Mouse (Mus musculus): ENCODE measurements around the gene Hmgcs1. TPM values are rescaled to one million over a fixed set of nuclear protein-coding genes. Genes with fewer than 3 reads are reported as not detected.

The Hmgcs1 gene
- total RNA-seq, 1 experiment, result 58.6 TPM

- no peaks in the 10 kb centered on the region; a peak in 1 of 4 replicates for H3K4me1 ChIP-seq (ENCODE audit: control insufficient read depth in 2 of 2, insufficient read depth in 2 of 2, low read length in 2 of 2, poor library complexity in 1 of 2)
- H3K9ac ChIP-seq (ENCODE audit: insufficient read depth, low read depth, low read length, poor library complexity, severe bottlenecking), result no peak overlapping the region
- no peaks in the 10 kb centered on the region for H3K9me3 ChIP-seq (ENCODE audit: control insufficient read depth, insufficient read depth, low read depth, low read length)
- peak overlapping the region in 1 of 2 experiments; percentile 32; a peak in 1 of 4 replicates for H3K4me3 ChIP-seq (ENCODE audit: insufficient read depth in 1 of 2, low read depth in 1 of 2, low read length in 2 of 2, poor library complexity in 1 of 2, severe bottlenecking in 1 of 2)
- H3K27ac ChIP-seq (ENCODE audit: insufficient read depth, low read depth, low read length, poor library complexity, severe bottlenecking), result no peak overlapping the region
- H3K36me3 ChIP-seq (ENCODE audit: control insufficient read depth, insufficient read depth, low read length, poor library complexity, severe bottlenecking), result no peaks in the 10 kb centered on the region
- no peak for TF ChIP-seq ZC3H11A (IDR thresholded peaks at IDR 0.05; ENCODE audit: borderline replicate concordance, low read depth, low read length)
- TF ChIP-seq ZNF384 (IDR thresholded peaks at IDR 0.05; ENCODE audit: low read depth, low read length), result no peak
- no peak for TF ChIP-seq MAFK (IDR thresholded peaks at IDR 0.05; ENCODE audit: insufficient read depth, low read depth, low read length)
- no peak for TF ChIP-seq CHD2 (IDR thresholded peaks at IDR 0.05; ENCODE audit: low read depth, low read length)
- no peak for TF ChIP-seq HCFC1 (IDR thresholded peaks at IDR 0.05; ENCODE audit: borderline replicate concordance, insufficient read depth, low read length)
- DNase-seq (ENCODE audit: low read depth, low spot score), result no peak
- in situ Hi-C loops (cut with MboI; ENCODE audit: low sequenced_read_pairs in 2 of 2, unreplicated experiment in 2 of 2), result no loop called here
Measured at GRCm38 (mm10) chr13:119727608-119728387, 37.6 kb downstream of the Hmgcs1 start.

- no peak overlapping the region for H3K4me3 ChIP-seq (ENCODE audit: insufficient read depth in 1 of 2, low read depth in 1 of 2, low read length in 2 of 2, poor library complexity in 1 of 2, severe bottlenecking in 1 of 2)
- TF ChIP-seq ZNF384 (IDR thresholded peaks at IDR 0.05; ENCODE audit: low read depth, low read length) (no peak), HCFC1 (IDR thresholded peaks at IDR 0.05; ENCODE audit: borderline replicate concordance, insufficient read depth, low read length) (no peak), ZC3H11A (IDR thresholded peaks at IDR 0.05; ENCODE audit: borderline replicate concordance, low read depth, low read length) (no peak), CHD2 (IDR thresholded peaks at IDR 0.05; ENCODE audit: low read depth, low read length) (no peak), MAFK (IDR thresholded peaks at IDR 0.05; ENCODE audit: insufficient read depth, low read depth, low read length) (no peak)
- H3K27ac ChIP-seq (ENCODE audit: insufficient read depth, low read depth, low read length, poor library complexity, severe bottlenecking), result no peak overlapping the region
- H3K9me3 ChIP-seq (ENCODE audit: control insufficient read depth, insufficient read depth, low read depth, low read length), result no peaks in the 10 kb centered on the region
- H3K9ac ChIP-seq (ENCODE audit: insufficient read depth, low read depth, low read length, poor library complexity, severe bottlenecking), result no peak overlapping the region
- in situ Hi-C loops (cut with MboI; ENCODE audit: low sequenced_read_pairs in 2 of 2, unreplicated experiment in 2 of 2), result no loop called here
- H3K4me1 ChIP-seq (ENCODE audit: control insufficient read depth in 2 of 2, insufficient read depth in 2 of 2, low read length in 2 of 2, poor library complexity in 1 of 2), result no peaks in the 10 kb centered on the region; a peak in 1 of 4 replicates
- no peak for DNase-seq (ENCODE audit: low read depth, low spot score)
- H3K36me3 ChIP-seq (ENCODE audit: control insufficient read depth, insufficient read depth, low read length, poor library complexity, severe bottlenecking), result no peaks in the 10 kb centered on the region
Measured at GRCm38 (mm10) chr13:119729406-119729805, 39.2 kb downstream of the Hmgcs1 start.

- Histone ChIP-seq H3K27ac (ENCODE audit: insufficient read depth, low read depth, low read length, poor library complexity, severe bottlenecking) (no peak overlapping the region), H3K9me3 (ENCODE audit: control insufficient read depth, insufficient read depth, low read depth, low read length) (no peaks in the 10 kb centered on the region), H3K36me3 (ENCODE audit: control insufficient read depth, insufficient read depth, low read length, poor library complexity, severe bottlenecking) (no peaks in the 10 kb centered on the region), H3K4me3 (ENCODE audit: insufficient read depth in 1 of 2, low read depth in 1 of 2, low read length in 2 of 2, poor library complexity in 1 of 2, severe bottlenecking in 1 of 2) (no peak overlapping the region), H3K4me1 (ENCODE audit: control insufficient read depth in 2 of 2, insufficient read depth in 2 of 2, low read length in 2 of 2, poor library complexity in 1 of 2) (no peaks in the 10 kb centered on the region; a peak in 1 of 4 replicates), H3K9ac (ENCODE audit: insufficient read depth, low read depth, low read length, poor library complexity, severe bottlenecking) (no peak overlapping the region)
- in situ Hi-C loops (cut with MboI; ENCODE audit: low sequenced_read_pairs in 2 of 2, unreplicated experiment in 2 of 2), result no loop called here
- TF ChIP-seq MAFK (IDR thresholded peaks at IDR 0.05; ENCODE audit: insufficient read depth, low read depth, low read length), result no peak
- TF ChIP-seq CHD2 (IDR thresholded peaks at IDR 0.05; ENCODE audit: low read depth, low read length), result no peak
- TF ChIP-seq HCFC1 (IDR thresholded peaks at IDR 0.05; ENCODE audit: borderline replicate concordance, insufficient read depth, low read length), result no peak
- TF ChIP-seq ZC3H11A (IDR thresholded peaks at IDR 0.05; ENCODE audit: borderline replicate concordance, low read depth, low read length), result no peak
- TF ChIP-seq ZNF384 (IDR thresholded peaks at IDR 0.05; ENCODE audit: low read depth, low read length), result no peak
- no peak for DNase-seq (ENCODE audit: low read depth, low spot score)
Measured at GRCm38 (mm10) chr13:119731448-119731847, 41.3 kb downstream of the Hmgcs1 start.

- no peak for DNase-seq (ENCODE audit: low read depth, low spot score)
- no peak overlapping the region for H3K9ac ChIP-seq (ENCODE audit: insufficient read depth, low read depth, low read length, poor library complexity, severe bottlenecking)
- peak overlapping the region in 1 of 2 experiments; percentile 47; a peak in 2 of 4 replicates for H3K4me3 ChIP-seq (ENCODE audit: insufficient read depth in 1 of 2, low read depth in 1 of 2, low read length in 2 of 2, poor library complexity in 1 of 2, severe bottlenecking in 1 of 2)
- no peak for TF ChIP-seq MAFK (IDR thresholded peaks at IDR 0.05; ENCODE audit: insufficient read depth, low read depth, low read length)
- TF ChIP-seq ZC3H11A (IDR thresholded peaks at IDR 0.05; ENCODE audit: borderline replicate concordance, low read depth, low read length), result no peak
- no peak for TF ChIP-seq CHD2 (IDR thresholded peaks at IDR 0.05; ENCODE audit: low read depth, low read length)
- no peak for TF ChIP-seq ZNF384 (IDR thresholded peaks at IDR 0.05; ENCODE audit: low read depth, low read length)
- no peak for TF ChIP-seq HCFC1 (IDR thresholded peaks at IDR 0.05; ENCODE audit: borderline replicate concordance, insufficient read depth, low read length)
- H3K4me1 ChIP-seq (ENCODE audit: control insufficient read depth in 2 of 2, insufficient read depth in 2 of 2, low read length in 2 of 2, poor library complexity in 1 of 2), result peaks cover 0 to 3% of the 10 kb centered on the region in 2 experiments; a peak in 2 of 4 replicates
- H3K27ac ChIP-seq (ENCODE audit: insufficient read depth, low read depth, low read length, poor library complexity, severe bottlenecking), result no peak overlapping the region
- no peaks in the 10 kb centered on the region for H3K36me3 ChIP-seq (ENCODE audit: control insufficient read depth, insufficient read depth, low read length, poor library complexity, severe bottlenecking)
- in situ Hi-C loops (cut with MboI; ENCODE audit: low sequenced_read_pairs in 2 of 2, unreplicated experiment in 2 of 2), result no loop called here
- no peaks in the 10 kb centered on the region for H3K9me3 ChIP-seq (ENCODE audit: control insufficient read depth, insufficient read depth, low read depth, low read length)
Measured at GRCm38 (mm10) chr13:119741390-119742237, 51.4 kb downstream of the Hmgcs1 start.

Data from ES-E14 (cell line).